Mouse (Mus musculus) forebrain, embryonic 15.5 days (tissue): Measurements from ENCODE around the gene Vmn1r68. TPM values are rescaled to one million over a fixed set of nuclear protein-coding genes. Genes with fewer than 3 reads are reported as not detected.

Experiments
- ATAC-seq: fragments of 200-750 bp; cut with Nextera tagmentation; replicated peaks from 2 replicates; pipeline ENCODE4 v1.8.0; 2017; ENCODE audit warnings: mild to moderate bottlenecking, moderate TSS enrichment, moderate library complexity
- H3K27ac ChIP-seq: fragments of 300-500 bp; sonication (generic); replicated peaks from 2 replicates; pipeline ENCODE4 v1.5.1; 2015; ENCODE audit warnings: mild to moderate bottlenecking, inconsistent platforms
- H3K27me3 ChIP-seq: fragments of 300-500 bp; sonication (generic); 2 replicates; pipeline ENCODE4 v1.6.1; 2015; ENCODE audit warnings: inconsistent platforms
- H3K36me3 ChIP-seq: fragments of 300-500 bp; sonication (generic); 2 replicates; pipeline ENCODE4 v1.6.1; 2015; ENCODE audit warnings: mild to moderate bottlenecking, inconsistent platforms
- H3K4me1 ChIP-seq: fragments of 300-500 bp; sonication (generic); 2 replicates; pipeline ENCODE4 v1.6.1; 2015; ENCODE audit warnings: inconsistent platforms
- H3K4me2 ChIP-seq: fragments of 300-500 bp; sonication (generic); replicated peaks from 2 replicates; pipeline ENCODE4 v1.6.1; 2015; ENCODE audit warnings: mild to moderate bottlenecking, inconsistent platforms
- H3K4me3 ChIP-seq: fragments of 300-500 bp; sonication (generic); 2 replicates; pipeline ENCODE4 v1.5.1; 2015; ENCODE audit warnings: mild to moderate bottlenecking, inconsistent platforms
- H3K9ac ChIP-seq: fragments of 300-500 bp; sonication (generic); replicated peaks from 2 replicates; pipeline ENCODE4 v1.6.1; 2015; ENCODE audit warnings: mild to moderate bottlenecking, inconsistent platforms
- H3K9me3 ChIP-seq: fragments of 300-500 bp; sonication (generic); 2 replicates; pipeline ENCODE4 v1.6.1; 2016; ENCODE audit warnings: inconsistent platforms
- WGBS: fragments of 180-500 bp; shearing (Covaris S2); methylation state at CpG from one replicate; pipeline ENCODE4 v1.1.7; 2015; ENCODE audit warnings: mixed read lengths; 5-methylcytosine and 5-hydroxymethylcytosine counted together
- polyA plus RNA-seq: library from polyadenylated mRNA; unstranded; fragments of >200 nt; fragmentation: Nextera tagmentation; extraction: Ambion mirVana; gene quantifications from 2 replicates; pipeline ENCODE4 v1.2.1, GENCODE M21; 2015

Gene Vmn1r68
- not detected in 2 replicates for polyA plus RNA-seq

GRCm38 (mm10) chr7:10558385-10558784 is at the start of gene Vmn1r68:
Vmn1r68 (minus strand) TSS chr7:10558485.
- no peak for ATAC-seq
- no peaks in the 10 kb centered on the region for H3K27me3 ChIP-seq
- no peaks in the 10 kb centered on the region for H3K4me1 ChIP-seq
- no peak within 1 kb of the TSS for H3K4me3 ChIP-seq
- no peak within 1 kb of the TSS for H3K4me2 ChIP-seq
- 74% methylated on average over 2 of the region's 2 CpGs for WGBS
- H3K9ac ChIP-seq: no peak within 1 kb of the TSS
- H3K36me3 ChIP-seq: no peaks in the 10 kb centered on the region
- 0 out of 2 replicates have a peak, but pooled peaks cover 3% of the 10 kb centered on the region for H3K9me3 ChIP-seq
- no peak within 1 kb of the TSS for H3K27ac ChIP-seq

DNA sequence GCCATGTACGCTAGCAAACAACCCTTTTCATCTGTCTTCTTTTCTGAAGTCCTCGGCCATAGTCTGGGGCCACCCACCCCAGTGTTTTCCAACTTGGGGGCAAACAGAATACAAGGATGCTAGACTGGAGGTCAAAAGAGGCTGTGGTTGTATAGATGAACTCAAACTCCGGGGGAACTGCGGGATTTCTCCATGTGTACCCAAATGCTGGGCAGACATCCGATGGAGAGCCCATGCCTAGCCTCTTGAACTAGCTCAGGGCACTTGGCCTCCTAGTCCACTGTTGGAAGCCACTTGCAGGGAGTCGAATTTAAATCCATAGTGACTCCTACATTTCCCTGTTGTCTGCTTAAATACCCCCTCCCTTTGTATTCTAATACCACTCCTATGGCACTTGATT is 62.7 kb downstream of the Vmn1r68 start:
- H3K4me1 ChIP-seq: peaks cover 22% of the 10 kb centered on the region
- H3K4me2 ChIP-seq: peak overlapping the region; percentile 63
- no peaks in the 10 kb centered on the region for H3K27me3 ChIP-seq
- H3K4me3 ChIP-seq: peak overlapping the region; percentile 66
- peak overlapping the region; percentile 37; the same call in 1 of the 2 replicates for H3K9ac ChIP-seq
- no peak for ATAC-seq
- whole genome bisulfite sequencing: 39% methylated on average over 6 of the region's 6 CpGs
- peaks cover 24% of the 10 kb centered on the region for H3K36me3 ChIP-seq
- H3K27ac ChIP-seq: no peak overlapping the region
- no peaks in the 10 kb centered on the region for H3K9me3 ChIP-seq

GRCm38 (mm10) chr7:10494786-10495521 is 63.3 kb downstream of the Vmn1r68 start, which contains the start of gene Zik1:
Zik1 (minus strand) TSS chr7:10495394.
- H3K27me3 ChIP-seq: no peaks in the 10 kb centered on the region
- under 1% methylated on average over 33 of the region's 33 CpGs for WGBS
- peak within 1 kb of the TSS; percentile 62 for H3K9ac ChIP-seq
- H3K4me2 ChIP-seq: peak within 1 kb of the TSS; percentile 63
- H3K36me3 ChIP-seq: peaks cover 30% of the 10 kb centered on the region
- H3K4me1 ChIP-seq: peaks cover 22% of the 10 kb centered on the region
- peak within 1 kb of the TSS; percentile 85 for H3K27ac ChIP-seq
- no peaks in the 10 kb centered on the region for H3K9me3 ChIP-seq
- ATAC-seq: peak; percentile 98
- peak within 1 kb of the TSS; percentile 66 for H3K4me3 ChIP-seq

GRCm38 (mm10) chr7:10480588-10481233 is 77.6 kb downstream of the Vmn1r68 start:
- Histone ChIP-seq H3K36me3 (no peaks in the 10 kb centered on the region), H3K27me3 (no peaks in the 10 kb centered on the region), H3K4me3 (peak overlapping the region; percentile 35), H3K9me3 (no peaks in the 10 kb centered on the region), H3K27ac (no peak overlapping the region), H3K9ac (no peak overlapping the region), H3K4me1 (no peaks in the 10 kb centered on the region), H3K4me2 (peak overlapping the region; percentile 34)
- ATAC-seq: peak; percentile 81
- WGBS: 55% methylated on average over 18 of the region's 18 CpGs

DNA sequence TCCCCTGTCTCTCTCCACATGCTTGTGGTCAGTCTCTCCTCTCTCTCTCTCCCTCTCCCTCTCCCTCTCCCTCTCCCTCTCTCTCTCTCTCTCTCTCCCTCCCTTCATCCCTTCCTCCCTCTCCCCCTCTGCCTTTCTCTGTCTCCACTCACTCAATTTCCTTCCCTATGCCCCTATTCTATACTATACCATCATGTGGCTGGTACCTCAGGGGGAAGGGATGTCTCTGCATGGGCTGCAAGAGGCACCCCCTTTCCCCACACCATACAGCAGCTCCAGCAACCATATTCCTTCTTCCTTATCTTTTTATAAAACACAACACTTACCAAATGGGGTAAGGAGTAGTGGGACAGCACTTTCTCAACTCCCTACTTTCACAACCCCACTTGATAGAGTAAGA is 78.5 kb downstream of the Vmn1r68 start:
- H3K27ac ChIP-seq: no peak overlapping the region
- no peaks in the 10 kb centered on the region for H3K9me3 ChIP-seq
- H3K4me1 ChIP-seq: no peaks in the 10 kb centered on the region
- H3K4me2 ChIP-seq: no peak overlapping the region
- H3K4me3 ChIP-seq: no peak overlapping the region
- peak; percentile 64; the same call in 1 of the 2 replicates for ATAC-seq
- no peak overlapping the region for H3K9ac ChIP-seq
- H3K27me3 ChIP-seq: no peaks in the 10 kb centered on the region
- H3K36me3 ChIP-seq: no peaks in the 10 kb centered on the region

DNA sequence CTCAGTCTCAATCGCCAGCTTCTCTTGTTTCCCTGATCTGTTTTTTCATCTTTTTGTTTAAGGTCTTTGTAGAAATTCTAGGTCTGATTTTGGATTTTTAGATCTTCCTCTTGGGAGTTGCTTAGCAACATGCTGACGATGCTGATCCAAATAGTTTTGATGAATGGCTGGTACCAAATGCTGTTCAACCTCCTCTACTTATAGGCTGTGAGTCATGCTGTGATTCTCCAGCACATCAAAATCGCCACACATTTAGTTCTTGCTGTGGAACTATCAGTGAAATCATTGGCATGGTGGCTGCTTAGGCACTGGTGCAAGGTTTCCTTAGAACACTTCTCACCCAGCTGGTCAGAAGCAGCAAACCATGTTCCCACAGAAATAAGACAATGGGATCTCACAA is 100.1 kb downstream of the Vmn1r68 start:
- H3K36me3 ChIP-seq: no peaks in the 10 kb centered on the region
- no peaks in the 10 kb centered on the region for H3K4me1 ChIP-seq
- WGBS: 77% methylated on average over 3 of the region's 3 CpGs
- ATAC-seq: no peak
- no peaks in the 10 kb centered on the region for H3K27me3 ChIP-seq
- H3K9me3 ChIP-seq: peaks cover 7% of the 10 kb centered on the region; the same call in 1 of the 2 replicates
- H3K9ac ChIP-seq: no peak overlapping the region
- H3K4me2 ChIP-seq: no peak overlapping the region
- H3K4me3 ChIP-seq: no peak overlapping the region
- H3K27ac ChIP-seq: no peak overlapping the region

Other genes with a start within 250 kb of the Vmn1r68 start
- gene Vmn1r67, start 115.2 kb downstream of the Vmn1r68 start, polyA plus RNA-seq: not detected in 2 replicates
- gene Zik1, start 63.1 kb downstream of the Vmn1r68 start, polyA plus RNA-seq: 54.4 and 54.6 TPM in 2 replicates
- not detected in 2 replicates for gene Vmn1r69, start 55.2 kb upstream of the Vmn1r68 start, polyA plus RNA-seq
- gene Vmn1r70, start 73.0 kb upstream of the Vmn1r68 start, polyA plus RNA-seq: not detected in 2 replicates
- not detected in 2 replicates for gene Nlrp4b, start 129.3 kb upstream of the Vmn1r68 start, polyA plus RNA-seq
- not detected in 2 replicates for gene Vmn1r71, start 195.9 kb upstream of the Vmn1r68 start, polyA plus RNA-seq